Mouse (Mus musculus): ENCODE results near the gene 2010300C02Rik. TPM values are rescaled to one million over a fixed set of nuclear protein-coding genes. Genes with fewer than 3 reads are reported as not detected.

2010300C02Rik gene
- polyA plus RNA-seq, 1 experiment from 2014 or later, result 14.2 TPM

DNA sequence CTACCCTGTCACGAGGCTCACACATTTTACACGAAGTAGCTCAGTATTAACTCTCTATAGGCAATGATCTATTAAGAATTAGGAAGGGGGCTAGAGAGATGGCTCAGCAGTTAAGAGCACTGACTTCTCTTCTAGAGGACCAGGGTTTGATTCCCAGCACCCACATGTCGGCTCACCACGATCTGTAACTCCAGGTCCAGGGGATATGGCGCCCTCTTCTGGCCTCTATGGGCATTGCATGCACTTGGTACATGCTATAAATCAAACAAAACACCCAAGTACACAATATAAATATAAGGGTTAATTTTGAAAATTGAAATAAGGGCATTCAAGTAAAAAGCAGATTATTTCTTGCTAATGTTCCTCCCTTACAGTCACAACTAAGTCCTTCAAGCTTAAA is 65.9 kb downstream of the 2010300C02Rik start:
- H3K4me3 ChIP-seq (replicated peaks), result no peak overlapping the region
- H3K9me3 ChIP-seq, result no peaks in the 10 kb centered on the region; the same call in 1 of the 2 replicates
- no peak for ATAC-seq
- no peaks in the 10 kb centered on the region for H3K36me3 ChIP-seq
- no peak overlapping the region for H3K4me2 ChIP-seq (replicated peaks)
- WGBS, result 73% methylated on average over 5 of the region's 5 CpGs
- no peaks in the 10 kb centered on the region for H3K4me1 ChIP-seq (replicated peaks)
- no peak overlapping the region for H3K9ac ChIP-seq
- no peak overlapping the region for H3K27ac ChIP-seq
- H3K27me3 ChIP-seq (replicated peaks), result no peaks in the 10 kb centered on the region

GRCm38 (mm10) chr1:37647066-37647465 is 72.8 kb downstream of the 2010300C02Rik start:
- H3K4me2 ChIP-seq (replicated peaks), result no peak overlapping the region

DNA sequence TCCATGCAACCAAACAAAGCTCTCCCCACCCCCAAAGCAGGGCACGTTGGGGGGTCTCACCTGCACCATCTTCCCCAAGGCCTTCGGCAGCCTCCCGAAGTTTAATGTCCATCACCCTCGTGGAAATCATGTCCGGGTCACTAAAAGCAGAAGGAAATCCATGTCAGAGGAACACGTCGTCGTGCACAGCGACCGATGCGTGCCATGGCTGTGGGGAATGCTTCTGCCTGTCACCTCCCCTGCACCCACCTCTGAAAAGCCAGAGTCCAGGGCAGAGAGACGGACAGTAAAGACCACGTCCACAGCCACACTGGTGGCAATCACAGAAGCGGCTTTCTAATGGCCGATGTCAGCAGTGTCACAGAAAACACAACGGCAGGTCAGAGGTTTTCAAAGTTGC is 75.4 kb downstream of the 2010300C02Rik start:
- Histone ChIP-seq H3K27me3 (replicated peaks) (no peaks in the 10 kb centered on the region), H3K9me3 (no peaks in the 10 kb centered on the region), H3K36me3 (no peaks in the 10 kb centered on the region), H3K4me1 (replicated peaks) (no peaks in the 10 kb centered on the region), H3K9ac (no peak overlapping the region), H3K4me3 (replicated peaks) (no peak overlapping the region), H3K4me2 (replicated peaks) (no peak overlapping the region), H3K27ac (no peak overlapping the region)
- ATAC-seq, result no peak
- 90% methylated on average over 16 of the region's 16 CpGs for WGBS

More at GRCm38 (mm10) chr1:37647066-37647465, 72.8 kb downstream of the 2010300C02Rik start:
- H3K9me3 ChIP-seq, result no peaks in the 10 kb centered on the region
- ATAC-seq, result no peak
- H3K4me1 ChIP-seq (replicated peaks), result no peaks in the 10 kb centered on the region
- 85% methylated on average over 10 of the region's 10 CpGs for WGBS
- H3K36me3 ChIP-seq, result no peaks in the 10 kb centered on the region
- no peak overlapping the region for H3K9ac ChIP-seq
- H3K27ac ChIP-seq, result no peak overlapping the region
- no peak overlapping the region for H3K4me3 ChIP-seq (replicated peaks)
- H3K27me3 ChIP-seq (replicated peaks), result no peaks in the 10 kb centered on the region

DNA sequence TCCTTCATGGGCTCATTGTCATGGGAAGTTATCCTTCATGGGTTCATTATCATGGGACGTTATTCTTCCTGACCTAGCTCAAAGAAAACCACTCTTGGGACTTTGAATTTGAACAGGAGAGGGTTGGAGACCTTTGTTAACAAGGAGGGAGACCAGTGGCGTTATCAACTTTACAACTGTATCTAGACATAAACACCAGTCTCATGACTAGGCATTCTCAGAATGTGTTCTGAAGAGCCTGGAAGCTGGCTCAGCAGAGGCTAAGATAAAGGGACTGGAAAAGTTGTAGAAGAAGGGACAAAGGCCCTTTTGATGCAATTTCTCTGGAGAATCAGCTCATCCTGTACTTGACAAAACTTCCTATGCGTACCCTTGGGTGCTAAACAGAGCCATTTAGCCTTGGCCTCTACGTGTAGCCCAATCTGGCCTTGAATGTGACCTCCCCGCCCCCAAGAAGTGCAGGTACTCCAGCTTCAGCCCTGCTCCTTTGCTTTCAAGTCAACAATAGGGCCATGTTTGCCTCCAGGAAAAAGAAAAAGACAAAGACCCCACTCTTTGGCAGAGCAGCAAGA is 76.0 kb downstream of the 2010300C02Rik start:
- no peak for ATAC-seq

DNA sequence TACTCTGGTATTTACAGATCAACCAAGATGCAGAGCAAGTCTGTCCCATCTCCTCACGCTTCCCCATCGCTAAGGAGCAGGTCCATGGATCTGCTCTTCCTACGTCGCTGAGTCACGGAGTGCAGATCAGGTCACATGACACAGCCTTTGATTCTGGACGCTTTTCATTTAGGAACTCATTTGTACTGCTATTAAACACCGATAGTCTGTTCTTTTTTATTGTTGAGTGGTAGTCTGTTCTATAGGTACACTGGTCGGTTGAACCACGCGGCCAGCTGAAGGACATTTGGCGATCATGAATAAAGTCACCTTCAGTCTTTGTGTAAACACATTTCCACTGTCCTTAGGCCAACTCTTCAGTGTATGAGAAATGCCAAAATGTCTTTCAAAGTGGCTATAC is 78.5 kb downstream of the 2010300C02Rik start:
- 84% methylated on average over 11 of the region's 11 CpGs for WGBS
- Histone ChIP-seq H3K27me3 (replicated peaks) (no peaks in the 10 kb centered on the region), H3K27ac (no peak overlapping the region), H3K4me1 (replicated peaks) (no peaks in the 10 kb centered on the region), H3K4me2 (replicated peaks) (no peak overlapping the region), H3K9ac (no peak overlapping the region), H3K36me3 (no peaks in the 10 kb centered on the region), H3K4me3 (replicated peaks) (no peak overlapping the region), H3K9me3 (no peaks in the 10 kb centered on the region)
- ATAC-seq, result no peak

More for the DNA sequence above, 76.0 kb downstream of the 2010300C02Rik start:
- Histone ChIP-seq H3K27me3 (replicated peaks) (no peaks in the 10 kb centered on the region), H3K4me3 (replicated peaks) (no peak overlapping the region), H3K4me2 (replicated peaks) (no peak overlapping the region), H3K27ac (no peak overlapping the region), H3K4me1 (replicated peaks) (no peaks in the 10 kb centered on the region), H3K9me3 (no peaks in the 10 kb centered on the region), H3K36me3 (no peaks in the 10 kb centered on the region), H3K9ac (no peak overlapping the region)
- 76% methylated on average over 5 of the region's 5 CpGs for WGBS

DNA sequence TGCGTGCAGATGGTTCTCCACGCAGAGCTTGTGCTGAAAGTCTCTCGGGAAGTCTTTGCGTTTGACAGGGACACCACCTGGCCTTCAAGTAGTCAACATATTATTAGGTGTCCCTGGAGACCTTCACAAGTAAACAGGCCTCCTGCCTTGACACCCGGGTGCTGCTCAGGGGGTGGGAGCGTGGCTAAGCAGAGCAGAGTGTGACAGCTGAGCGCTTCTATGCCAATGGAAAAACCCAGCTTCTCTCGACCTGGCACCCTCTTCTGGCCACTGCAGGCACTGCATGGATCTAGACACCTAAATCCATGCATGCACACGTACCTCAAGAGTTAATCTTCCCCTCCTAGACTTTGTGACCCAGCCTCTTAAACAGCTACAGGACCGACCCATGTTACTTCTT is 80.8 kb downstream of the 2010300C02Rik start:
- Histone ChIP-seq H3K27me3 (replicated peaks) (no peaks in the 10 kb centered on the region), H3K9me3 (no peaks in the 10 kb centered on the region), H3K4me1 (replicated peaks) (no peaks in the 10 kb centered on the region), H3K4me3 (replicated peaks) (no peak overlapping the region), H3K27ac (no peak overlapping the region), H3K36me3 (no peaks in the 10 kb centered on the region), H3K9ac (no peak overlapping the region), H3K4me2 (replicated peaks) (peak overlapping the region; percentile 51)
- WGBS, result 8% methylated on average over 10 of the region's 10 CpGs
- peak; percentile 83 for ATAC-seq

DNA sequence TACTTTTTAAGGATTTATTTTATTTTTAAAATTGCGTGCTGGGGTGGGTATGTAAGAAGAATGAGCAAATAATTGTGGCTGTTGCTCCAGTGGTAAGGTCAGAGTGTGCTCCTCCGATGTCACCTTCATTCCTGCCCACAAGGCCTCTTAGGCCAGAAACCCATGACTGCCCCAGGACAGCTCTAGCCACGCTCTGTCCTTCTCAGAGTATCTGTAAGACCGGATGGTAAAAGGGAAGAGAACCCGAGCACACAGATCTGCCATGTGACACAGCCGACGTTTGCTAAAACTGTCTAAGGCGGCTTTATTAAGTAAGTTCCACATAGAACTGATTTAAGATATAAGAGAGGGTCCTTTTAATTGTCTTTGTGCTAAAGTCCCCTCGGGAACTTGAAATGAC is 81.3 kb downstream of the 2010300C02Rik start:
- no peak for ATAC-seq
- Histone ChIP-seq H3K4me3 (replicated peaks) (no peak overlapping the region), H3K27ac (no peak overlapping the region), H3K27me3 (replicated peaks) (no peaks in the 10 kb centered on the region), H3K36me3 (no peaks in the 10 kb centered on the region), H3K4me2 (replicated peaks) (no peak overlapping the region), H3K4me1 (replicated peaks) (no peaks in the 10 kb centered on the region), H3K9ac (no peak overlapping the region), H3K9me3 (no peaks in the 10 kb centered on the region)
- WGBS, result 69% methylated on average over 9 of the region's 9 CpGs

DNA sequence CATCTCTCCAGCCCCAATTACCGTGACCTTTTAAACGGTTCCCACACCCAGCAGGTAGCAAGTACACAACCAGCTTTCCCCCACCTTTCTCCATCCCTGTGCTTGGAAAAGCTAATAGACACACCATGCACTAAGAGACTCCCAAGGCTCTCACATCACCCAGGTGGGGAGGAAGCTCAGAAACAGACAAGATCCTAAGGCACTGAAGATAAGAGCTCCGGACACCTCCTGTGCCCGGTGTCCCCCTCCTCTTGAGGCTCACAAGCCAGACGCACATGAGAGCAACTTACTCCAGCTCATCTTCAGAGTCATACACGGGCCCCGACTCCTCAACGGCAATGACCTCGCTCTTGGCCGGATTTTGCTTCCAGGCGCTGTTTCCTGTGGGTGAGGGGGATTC is 82.3 kb downstream of the 2010300C02Rik start:
- Histone ChIP-seq H3K27ac (no peak overlapping the region), H3K4me3 (replicated peaks) (no peak overlapping the region), H3K4me1 (replicated peaks) (no peaks in the 10 kb centered on the region), H3K9me3 (no peaks in the 10 kb centered on the region), H3K27me3 (replicated peaks) (no peaks in the 10 kb centered on the region), H3K9ac (no peak overlapping the region), H3K36me3 (no peaks in the 10 kb centered on the region), H3K4me2 (replicated peaks) (no peak overlapping the region)
- no peak for ATAC-seq
- WGBS, result 65% methylated on average over 11 of the region's 11 CpGs

DNA sequence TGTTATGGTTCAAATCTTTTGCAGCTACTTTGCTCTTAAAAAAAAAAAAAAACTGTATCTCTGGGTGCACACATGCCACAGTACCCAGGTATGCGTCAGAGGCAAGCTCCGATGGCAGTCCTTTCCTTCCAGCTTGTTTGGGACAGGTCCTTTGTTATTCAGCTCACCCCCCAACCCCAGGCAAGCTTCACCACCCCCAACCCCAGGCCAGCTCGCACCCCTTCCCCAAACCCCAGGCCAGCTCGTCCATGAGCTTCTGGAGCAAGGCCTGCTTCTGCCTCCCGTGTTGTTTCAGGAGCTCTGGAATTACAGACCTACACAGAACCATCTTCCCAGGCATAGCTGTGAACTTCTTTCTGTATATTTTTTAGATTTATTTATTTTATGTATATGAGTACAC is 83.1 kb downstream of the 2010300C02Rik start:
- ATAC-seq, result no peak
- Histone ChIP-seq H3K4me2 (replicated peaks) (no peak overlapping the region), H3K4me3 (replicated peaks) (no peak overlapping the region), H3K9ac (no peak overlapping the region), H3K27ac (no peak overlapping the region), H3K27me3 (replicated peaks) (no peaks in the 10 kb centered on the region), H3K4me1 (replicated peaks) (no peaks in the 10 kb centered on the region), H3K9me3 (no peaks in the 10 kb centered on the region), H3K36me3 (no peaks in the 10 kb centered on the region)
- WGBS, result 81% methylated on average over 5 of the region's 5 CpGs

- no peaks in the 10 kb centered on the region for H3K36me3 ChIP-seq
These were observed 83.7 kb downstream of the 2010300C02Rik start for GRCm38 (mm10) chr1:37636169-37636568.

GRCm38 (mm10) chr1:37635716-37636115 is 84.2 kb downstream of the 2010300C02Rik start:
- Histone ChIP-seq H3K4me2 (replicated peaks) (no peak overlapping the region), H3K36me3 (no peaks in the 10 kb centered on the region), H3K9ac (no peak overlapping the region), H3K4me1 (replicated peaks) (no peaks in the 10 kb centered on the region), H3K9me3 (no peaks in the 10 kb centered on the region), H3K27ac (no peak overlapping the region), H3K27me3 (replicated peaks) (no peaks in the 10 kb centered on the region), H3K4me3 (replicated peaks) (no peak overlapping the region)
- ATAC-seq, result no peak
- 71% methylated on average over 7 of the region's 7 CpGs for WGBS

More at GRCm38 (mm10) chr1:37636169-37636568, 83.7 kb downstream of the 2010300C02Rik start:
- Histone ChIP-seq H3K27ac (no peak overlapping the region), H3K4me1 (replicated peaks) (no peaks in the 10 kb centered on the region), H3K9me3 (no peaks in the 10 kb centered on the region), H3K4me3 (replicated peaks) (no peak overlapping the region), H3K27me3 (replicated peaks) (no peaks in the 10 kb centered on the region), H3K9ac (no peak overlapping the region), H3K4me2 (replicated peaks) (no peak overlapping the region)
- WGBS, result 38% methylated on average over 2 of the region's 2 CpGs
- no peak for ATAC-seq

- no peaks in the 10 kb centered on the region for H3K9me3 ChIP-seq
- H3K4me3 ChIP-seq (replicated peaks), result no peak overlapping the region
- H3K27ac ChIP-seq, result no peak overlapping the region
- H3K36me3 ChIP-seq, result no peaks in the 10 kb centered on the region
- no peak overlapping the region for H3K4me2 ChIP-seq (replicated peaks)
- no peaks in the 10 kb centered on the region for H3K4me1 ChIP-seq (replicated peaks)
- no peak for ATAC-seq
- 23% methylated on average over 4 of the region's 4 CpGs for WGBS
- H3K9ac ChIP-seq, result no peak overlapping the region
- H3K27me3 ChIP-seq (replicated peaks), result no peaks in the 10 kb centered on the region
These were observed 85.2 kb downstream of the 2010300C02Rik start for GRCm38 (mm10) chr1:37634658-37635057.

DNA sequence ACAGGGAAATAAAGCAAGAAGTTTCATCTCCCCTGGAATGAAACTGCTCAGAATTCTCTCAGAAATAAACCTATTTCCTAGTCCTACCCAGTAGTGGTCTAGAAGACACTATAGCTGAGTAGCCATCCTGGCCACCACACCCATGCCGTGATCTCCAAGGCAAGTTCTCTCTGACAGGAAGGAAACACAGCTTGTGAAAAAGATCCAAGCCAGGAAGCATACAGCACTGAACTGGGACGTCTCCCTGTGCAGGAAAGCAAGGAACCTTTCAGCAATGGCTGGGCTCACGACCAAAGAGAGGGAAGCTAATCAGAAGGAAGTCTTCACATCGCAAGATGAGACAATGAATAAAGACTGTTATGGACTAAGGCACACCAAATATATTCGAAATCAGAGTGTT is 86.4 kb downstream of the 2010300C02Rik start:
- H3K4me2 ChIP-seq (replicated peaks), result no peak overlapping the region
- H3K4me3 ChIP-seq (replicated peaks), result no peak overlapping the region
- WGBS, result 63% methylated on average over 5 of the region's 5 CpGs
- no peaks in the 10 kb centered on the region for H3K27me3 ChIP-seq (replicated peaks)
- no peak overlapping the region for H3K9ac ChIP-seq
- no peaks in the 10 kb centered on the region for H3K9me3 ChIP-seq
- no peaks in the 10 kb centered on the region for H3K4me1 ChIP-seq (replicated peaks)
- H3K36me3 ChIP-seq, result no peaks in the 10 kb centered on the region
- ATAC-seq, result no peak
- H3K27ac ChIP-seq, result no peak overlapping the region
